Mouse (Mus musculus) bone marrow, adult 2 months (tissue): Measurements from ENCODE around the gene Tmem267.
"Not testable (repeated sequence)": the region's sequence is repeated elsewhere in the genome, so short reads cannot be mapped to it uniquely, and the experiment has no call there.

ENCODE experiments used
- CTCF ChIP-seq: fragments of 200-500 bp; IDR thresholded peaks from 2 replicates; pipeline ENCODE4 v1.5.1; 2011; ENCODE audit warnings: low read length, control low read depth; ENCODE audit not compliant: control insufficient read depth, insufficient read depth
- POLR2A ChIP-seq: fragments of 200-500 bp; IDR thresholded peaks from 2 replicates; pipeline ENCODE4 v1.6.1; 2011; ENCODE audit warnings: low read depth, mild to moderate bottlenecking, control low read depth, low read length, borderline replicate concordance; ENCODE audit not compliant: control insufficient read depth

DNA sequence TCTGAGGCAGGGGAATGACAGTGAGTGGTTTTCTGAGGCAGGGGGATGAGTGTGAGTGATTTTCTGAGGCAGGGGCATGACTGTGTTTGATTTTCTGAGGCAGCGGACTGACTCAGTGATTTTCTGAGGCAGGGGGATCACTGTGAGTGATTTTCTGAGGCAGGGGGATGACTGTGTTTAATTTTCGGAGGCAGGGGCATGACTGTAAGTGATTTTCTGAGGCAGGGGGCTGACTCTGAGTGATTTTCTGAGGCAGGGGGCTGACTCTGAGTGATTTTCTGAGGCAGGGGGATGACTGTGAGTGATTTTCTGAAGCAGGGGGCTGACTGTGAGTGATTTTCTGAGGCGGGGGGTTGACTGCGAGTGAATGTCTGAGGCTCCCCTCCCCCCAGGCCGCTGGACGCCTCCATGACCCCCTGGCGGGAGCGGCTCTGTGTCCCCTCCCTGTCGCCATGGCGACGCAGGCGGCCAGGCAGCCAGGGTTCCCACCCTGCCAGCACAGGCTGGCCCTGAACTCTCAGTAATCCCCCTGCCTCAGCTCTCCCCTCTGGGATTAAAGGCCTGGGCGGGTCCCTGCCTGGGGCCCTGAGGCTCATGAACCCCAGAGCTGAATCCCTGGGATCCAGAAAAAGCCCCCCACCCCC lies 115.0 kb downstream of the Tmem267 start:
- TF ChIP-seq CTCF, POLR2A: not testable (repeated sequence)
